Mouse (Mus musculus) kidney, adult 2 months (tissue): ENCODE measurements around the gene Samd13. TPM values are rescaled to one million over a fixed set of nuclear protein-coding genes. Genes with fewer than 3 reads are reported as not detected.

Experiments used
- DNase-seq: peaks from one replicate; pipeline ENCODE4 v3.0.0; 2021
- H3K27ac ChIP-seq: fragments of 200-500 bp; 2 replicates; pipeline ENCODE4 v1.5.1; 2012; ENCODE audit warnings: low read depth, low read length, control low read depth, inconsistent platforms; ENCODE audit not compliant: insufficient read depth
- H3K27me3 ChIP-seq: fragments of 200-500 bp; replicated peaks from 2 replicates; pipeline ENCODE4 v1.6.1; 2012; ENCODE audit warnings: mild to moderate bottlenecking, moderate library complexity, low read length, inconsistent platforms; ENCODE audit not compliant: control insufficient read depth, insufficient read depth
- H3K36me3 ChIP-seq: fragments of 200-500 bp; 2 replicates; pipeline ENCODE4 v1.6.1; 2012; ENCODE audit warnings: mild to moderate bottlenecking, moderate library complexity, low read length, inconsistent platforms; ENCODE audit not compliant: control insufficient read depth, insufficient read depth
- H3K4me1 ChIP-seq: fragments of 200-500 bp; 2 replicates; pipeline ENCODE4 v1.6.1; 2011; ENCODE audit warnings: low read length; ENCODE audit not compliant: control insufficient read depth, insufficient read depth
- H3K4me3 ChIP-seq: fragments of 200-500 bp; 2 replicates; pipeline ENCODE4 v1.5.1; 2011; ENCODE audit warnings: mild to moderate bottlenecking, low read depth, low read length, control low read depth; ENCODE audit not compliant: insufficient read depth
- CTCF ChIP-seq: fragments of 200-500 bp; conservative IDR thresholded peaks from 2 replicates; pipeline ENCODE4 v1.5.1; 2011; ENCODE audit warnings: low read depth, mild to moderate bottlenecking, control low read depth, low read length, moderate library complexity, mixed read lengths; ENCODE audit not compliant: insufficient read depth, insufficient read length
- POLR2A ChIP-seq: fragments of 200-500 bp; IDR thresholded peaks from one replicate; pipeline ENCODE4 v1.6.1; 2011; ENCODE audit warnings: low read depth, low read length, control low read depth
- WGBS: fragments of 180-500 bp; shearing (Covaris S2); methylation state at CpG from one replicate; pipeline ENCODE4 v1.1.7; 2018; 5-methylcytosine and 5-hydroxymethylcytosine counted together
- polyA plus RNA-seq: library from polyadenylated mRNA; depleted of rRNA; stranded (reverse); fragments of >200 nt; gene quantifications from 2 replicates; pipeline ENCODE4 v1.2.3, GENCODE M21; 2012; rRNA removed

The Samd13 gene
- polyA plus RNA-seq, 1 experiment: 0.11 TPM

GRCm38 (mm10) chr3:146602531-146602930, 82.9 kb downstream of the Samd13 start:
- no peak for TF ChIP-seq POLR2A
- Histone ChIP-seq H3K4me1 (no peaks in the 10 kb centered on the region), H3K27ac (no peak overlapping the region), H3K4me3 (no peak overlapping the region), H3K36me3 (no peaks in the 10 kb centered on the region), H3K27me3 (no peaks in the 10 kb centered on the region)
- 93% methylated on average over 3 of the region's 3 CpGs for WGBS
- no peak for DNase-seq

- Histone ChIP-seq H3K4me3 (no peak overlapping the region), H3K27me3 (no peaks in the 10 kb centered on the region), H3K27ac (no peak overlapping the region), H3K36me3 (no peaks in the 10 kb centered on the region), H3K4me1 (no peaks in the 10 kb centered on the region)
- TF ChIP-seq POLR2A (no peak), CTCF (no peak)
- DNase-seq: no peak
- WGBS: 86% methylated on average over 2 of the region's 2 CpGs
These were observed 84.2 kb downstream of the Samd13 start for GRCm38 (mm10) chr3:146601205-146601604.

GRCm38 (mm10) chr3:146599198-146599900, 86.0 kb downstream of the Samd13 start:
- H3K4me3 ChIP-seq: no peak overlapping the region
- no peaks in the 10 kb centered on the region for H3K27me3 ChIP-seq
- no peak for DNase-seq
- TF ChIP-seq POLR2A (no peak), CTCF (no peak)
- no peak overlapping the region for H3K27ac ChIP-seq
- 87% methylated on average over 6 of the region's 6 CpGs for WGBS
- no peaks in the 10 kb centered on the region for H3K36me3 ChIP-seq
- no peaks in the 10 kb centered on the region for H3K4me1 ChIP-seq

GRCm38 (mm10) chr3:146598411-146598810, 87.0 kb downstream of the Samd13 start:
- no peaks in the 10 kb centered on the region for H3K36me3 ChIP-seq
- no peaks in the 10 kb centered on the region for H3K27me3 ChIP-seq
- H3K4me3 ChIP-seq: no peak overlapping the region
- 71% methylated on average over 6 of the region's 6 CpGs for WGBS
- no peak for DNase-seq
- H3K4me1 ChIP-seq: no peaks in the 10 kb centered on the region
- TF ChIP-seq CTCF (no peak), POLR2A (no peak)
- H3K27ac ChIP-seq: no peak overlapping the region

- no peaks in the 10 kb centered on the region for H3K4me1 ChIP-seq
- DNase-seq: no peak
- WGBS: 93% methylated on average over 7 of the region's 7 CpGs
These were observed 88.5 kb downstream of the Samd13 start for GRCm38 (mm10) chr3:146596864-146597263.

GRCm38 (mm10) chr3:146596387-146596786, 89.0 kb downstream of the Samd13 start:
- TF ChIP-seq CTCF: no peak
- TF ChIP-seq POLR2A: no peak
- no peak overlapping the region for H3K27ac ChIP-seq
- WGBS: 90% methylated on average over 8 of the region's 8 CpGs
- H3K4me1 ChIP-seq: no peaks in the 10 kb centered on the region
- no peaks in the 10 kb centered on the region for H3K36me3 ChIP-seq
- no peak for DNase-seq
- no peak overlapping the region for H3K4me3 ChIP-seq
- no peaks in the 10 kb centered on the region for H3K27me3 ChIP-seq

More at GRCm38 (mm10) chr3:146596864-146597263, 88.5 kb downstream of the Samd13 start:
- TF ChIP-seq CTCF (no peak), POLR2A (no peak)
- Histone ChIP-seq H3K4me3 (no peak overlapping the region), H3K27ac (no peak overlapping the region), H3K36me3 (no peaks in the 10 kb centered on the region), H3K27me3 (no peaks in the 10 kb centered on the region)

- no peak for DNase-seq
- no peaks in the 10 kb centered on the region for H3K27me3 ChIP-seq
- H3K36me3 ChIP-seq: no peaks in the 10 kb centered on the region
- TF ChIP-seq POLR2A: no peak
- no peak for TF ChIP-seq CTCF
- no peaks in the 10 kb centered on the region for H3K4me1 ChIP-seq
- H3K27ac ChIP-seq: no peak overlapping the region
- no peak overlapping the region for H3K4me3 ChIP-seq
- WGBS: 85% methylated on average over 6 of the region's 6 CpGs
These were observed 90.0 kb downstream of the Samd13 start for GRCm38 (mm10) chr3:146595440-146595839.

Other genes starting within 250 kb of the Samd13 start
- 10.5 and 10.7 TPM in 2 replicates for gene Ctbs, start 235.8 kb downstream of the Samd13 start, polyA plus RNA-seq
- gene Spata1, start 185.8 kb downstream of the Samd13 start, polyA plus RNA-seq: 0.79 and 0.89 TPM in 2 replicates
- 567 and 600 TPM in 2 replicates for gene Gng5, start 185.8 kb downstream of the Samd13 start, polyA plus RNA-seq
- 9.9 and 13.6 TPM in 2 replicates for gene Rpf1, start 164.2 kb downstream of the Samd13 start, polyA plus RNA-seq
- gene Uox, start 115.2 kb downstream of the Samd13 start, polyA plus RNA-seq: 0.19 TPM in 1 of 2 replicates, not detected in the other
- not detected in 2 replicates for gene Dnase2b, start 70.0 kb downstream of the Samd13 start, polyA plus RNA-seq
- gene 4930503B20Rik, start 34.3 kb downstream of the Samd13 start, polyA plus RNA-seq: not detected in 2 replicates
- 20.6 and 23.3 TPM in 2 replicates for gene Prkacb, start 127.4 kb upstream of the Samd13 start, polyA plus RNA-seq
- gene Ttll7, start 166.8 kb upstream of the Samd13 start, polyA plus RNA-seq: 0.68 and 0.84 TPM in 2 replicates